Mouse (Mus musculus) myocyte (in vitro differentiated cells): ENCODE measurements around the gene Pdgfd.

Experiments
- CEBPB ChIP-seq: IDR thresholded peaks from 2 replicates; pipeline ENCODE4 v1.6.1; 2011; ENCODE audit warnings: mild to moderate bottlenecking, moderate library complexity; ENCODE audit not compliant: poor library complexity, insufficient read depth, severe bottlenecking
- E2F4 ChIP-seq: IDR thresholded peaks from one replicate; pipeline ENCODE4 v1.6.1; 2011; ENCODE audit warnings: mild to moderate bottlenecking, control low read depth, moderate library complexity; ENCODE audit not compliant: insufficient read depth
- MAX ChIP-seq: IDR thresholded peaks from one replicate; pipeline ENCODE4 v1.6.1; 2011; ENCODE audit warnings: low read depth, mild to moderate bottlenecking, control low read depth
- MYOG ChIP-seq, 3 experiments: IDR thresholded peaks; one replicate each; pipeline ENCODE4 v1.6.1; 2011; ENCODE audit warnings: control low read depth in 2 of 3, low read depth in 2 of 3, mild to moderate bottlenecking in 2 of 3; ENCODE audit not compliant: insufficient read length in 2 of 3, control insufficient read depth in 1 of 3, insufficient read depth in 1 of 3
- POLR2A ChIP-seq: IDR thresholded peaks from one replicate; pipeline ENCODE4 v1.6.1; 2011; ENCODE audit warnings: low read depth, mild to moderate bottlenecking, control low read depth, moderate library complexity; ENCODE audit not compliant: insufficient read length
- TCF12 ChIP-seq: IDR thresholded peaks from one replicate; pipeline ENCODE4 v1.6.1; 2011; ENCODE audit warnings: mild to moderate bottlenecking, control low read depth; ENCODE audit not compliant: poor library complexity, insufficient read depth, severe bottlenecking
- USF1 ChIP-seq: IDR thresholded peaks from one replicate; pipeline ENCODE4 v1.6.1; 2011; ENCODE audit warnings: low read depth, mild to moderate bottlenecking, control low read depth, moderate library complexity

DNA sequence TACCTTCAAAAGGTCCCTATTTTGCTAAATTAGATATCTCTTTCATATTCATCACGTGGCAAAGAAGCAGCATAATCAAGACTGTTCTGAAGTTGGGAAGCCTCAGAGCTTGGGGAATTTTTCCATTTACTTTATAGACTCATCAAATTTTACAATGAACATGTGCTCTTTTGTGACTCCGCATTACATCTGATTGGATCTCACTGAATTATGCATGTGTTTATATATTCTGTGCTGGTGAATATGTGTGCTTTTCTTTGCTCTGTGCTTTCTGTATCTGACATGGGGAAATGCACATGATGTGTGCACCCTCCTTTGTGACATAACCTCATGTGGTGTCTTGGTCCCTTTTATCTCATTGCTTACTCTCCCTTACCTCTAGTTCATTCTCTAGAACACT, 83.6 kb downstream of the Pdgfd start:
- TF ChIP-seq MYOG (IDR thresholded peaks at IDR 0.05; ENCODE audit: control insufficient read depth in 1 of 3, insufficient read depth in 1 of 3, insufficient read length in 2 of 3, low read depth in 2 of 3) (no peak), CEBPB (no peak), POLR2A (no peak), MAX (no peak), USF1 (no peak), TCF12 (no peak), E2F4 (no peak)
